Mouse (Mus musculus): Measurements from ENCODE around the gene Lclat1. TPM values are rescaled to one million over a fixed set of nuclear protein-coding genes. Genes with fewer than 3 reads are reported as not detected.

Gene Lclat1
- polyA plus RNA-seq, 1 experiment = 27.2 TPM

DNA sequence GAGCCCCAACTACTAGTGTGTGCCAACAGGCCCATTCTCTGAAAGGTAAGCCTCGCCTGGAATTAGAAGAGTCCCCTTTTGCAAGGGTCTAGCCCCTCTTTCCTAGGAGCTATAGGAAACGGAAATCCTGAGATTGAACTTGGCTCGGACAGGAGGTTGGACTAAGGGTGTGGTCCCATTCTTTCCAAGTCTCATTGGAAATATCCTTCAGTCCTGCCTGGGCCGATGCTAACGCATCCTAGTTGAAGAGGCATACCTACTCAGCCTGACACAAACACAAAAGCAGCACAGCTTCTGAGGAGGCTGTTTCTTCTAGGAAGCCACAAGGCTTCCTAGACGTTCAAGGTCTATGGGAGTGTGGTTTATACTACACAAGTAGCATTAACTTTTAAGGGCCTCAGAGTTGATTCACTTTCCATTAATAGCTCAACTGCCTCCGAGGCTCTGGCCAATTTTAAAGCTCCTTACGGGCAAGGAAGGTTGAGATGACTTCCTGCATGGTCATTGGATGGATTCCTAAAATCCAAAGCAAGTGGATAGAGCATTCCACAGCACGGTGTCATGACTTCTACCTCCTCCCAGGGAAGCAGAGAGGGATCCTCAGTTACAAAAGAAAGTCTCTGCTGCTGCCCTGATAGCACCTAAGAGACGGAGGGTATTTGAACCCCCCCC, 39.3 kb upstream of the Lclat1 start:
- Histone ChIP-seq H3K4me3 (no peak overlapping the region), H3K4me2 (ENCODE audit: low read depth) (peak overlapping the region; percentile 35), H3K79me2 (ENCODE audit: control insufficient read depth, insufficient read depth) (no peaks in the 10 kb centered on the region), H3ac (ENCODE audit: control insufficient read depth, insufficient read length) (no peak overlapping the region), H3K36me3 (ENCODE audit: control insufficient read depth, insufficient read depth) (no peaks in the 10 kb centered on the region), H3K27me3 (ENCODE audit: control insufficient read depth, insufficient read depth, insufficient read length) (no peaks in the 10 kb centered on the region)
- TF ChIP-seq MYOG (IDR thresholded peaks at IDR 0.05; ENCODE audit: control insufficient read depth in 1 of 3, insufficient read depth in 1 of 3, insufficient read length in 2 of 3, low read depth in 2 of 3) = no peak
- no peak for TF ChIP-seq MAX (IDR thresholded peaks at IDR 0.05; ENCODE audit: low read depth)
- TF ChIP-seq MYOD1 (IDR thresholded peaks at IDR 0.05; ENCODE audit: control insufficient read depth in 1 of 3, insufficient read length in 2 of 3, low read depth in 2 of 3) = no peak
- no peak for TF ChIP-seq USF1 (IDR thresholded peaks at IDR 0.05; ENCODE audit: low read depth)
- TF ChIP-seq POLR2AphosphoS2 (IDR thresholded peaks at IDR 0.05; ENCODE audit: insufficient read length, low read depth) = no peak
- TF ChIP-seq TCF3 (IDR thresholded peaks at IDR 0.05; ENCODE audit: insufficient read length, low read depth) = no peak
- no peak for TF ChIP-seq CEBPB (IDR thresholded peaks at IDR 0.05; ENCODE audit: insufficient read depth, poor library complexity, severe bottlenecking)

DNA sequence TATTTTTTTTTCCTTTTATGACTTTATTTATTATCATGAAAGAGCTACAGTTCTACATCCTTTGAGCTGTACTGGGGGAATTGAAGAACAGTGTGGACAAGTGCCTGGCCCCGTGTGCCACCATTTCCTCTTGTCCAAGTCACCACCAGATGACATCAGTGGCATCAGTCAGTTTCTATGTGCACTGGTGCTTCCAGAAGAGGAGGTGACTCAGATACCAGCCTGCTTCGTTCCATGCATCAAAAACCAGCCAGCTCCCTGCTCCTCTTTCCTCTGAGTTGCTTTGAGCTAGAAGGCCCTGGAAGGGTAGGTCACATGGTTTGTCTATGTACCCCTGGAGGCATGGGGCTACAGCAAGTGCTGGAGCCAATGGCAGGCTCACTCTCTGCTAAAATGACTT, 37.3 kb upstream of the Lclat1 start:
- no peak for TF ChIP-seq TCF3 (IDR thresholded peaks at IDR 0.05; ENCODE audit: insufficient read length, low read depth)
- TF ChIP-seq MYOD1 (IDR thresholded peaks at IDR 0.05; ENCODE audit: control insufficient read depth in 1 of 3, insufficient read length in 2 of 3, low read depth in 2 of 3) = no peak
- no peak for TF ChIP-seq CEBPB (IDR thresholded peaks at IDR 0.05; ENCODE audit: insufficient read depth, poor library complexity, severe bottlenecking)
- TF ChIP-seq MAX (IDR thresholded peaks at IDR 0.05; ENCODE audit: low read depth) = no peak
- no peak for TF ChIP-seq USF1 (IDR thresholded peaks at IDR 0.05; ENCODE audit: low read depth)
- no peak for TF ChIP-seq MYOG (IDR thresholded peaks at IDR 0.05; ENCODE audit: control insufficient read depth in 1 of 3, insufficient read depth in 1 of 3, insufficient read length in 2 of 3, low read depth in 2 of 3)
- no peak for TF ChIP-seq SRF (IDR thresholded peaks at IDR 0.05; ENCODE audit: control insufficient read depth, insufficient read length, low read depth)
- TF ChIP-seq POLR2AphosphoS2 (IDR thresholded peaks at IDR 0.05; ENCODE audit: insufficient read length, low read depth) = no peak
- no peak for TF ChIP-seq POLR2A (IDR thresholded peaks at IDR 0.05; ENCODE audit: insufficient read length, low read depth)
- TF ChIP-seq E2F4 (IDR thresholded peaks at IDR 0.05; ENCODE audit: insufficient read depth) = no peak
- no peak for TF ChIP-seq REST (IDR thresholded peaks at IDR 0.05; ENCODE audit: insufficient read depth, insufficient read length)
- TF ChIP-seq TCF12 (IDR thresholded peaks at IDR 0.05; ENCODE audit: insufficient read depth, poor library complexity, severe bottlenecking) = no peak
- Histone ChIP-seq H3K4me2 (ENCODE audit: low read depth) (no peak overlapping the region), H3K36me3 (ENCODE audit: control insufficient read depth, insufficient read depth) (no peaks in the 10 kb centered on the region), H3K79me2 (ENCODE audit: control insufficient read depth, insufficient read depth) (no peaks in the 10 kb centered on the region), H3K27me3 (ENCODE audit: control insufficient read depth, insufficient read depth, insufficient read length) (no peaks in the 10 kb centered on the region), H3ac (ENCODE audit: control insufficient read depth, insufficient read length) (no peak overlapping the region), H3K4me3 (no peak overlapping the region)

DNA sequence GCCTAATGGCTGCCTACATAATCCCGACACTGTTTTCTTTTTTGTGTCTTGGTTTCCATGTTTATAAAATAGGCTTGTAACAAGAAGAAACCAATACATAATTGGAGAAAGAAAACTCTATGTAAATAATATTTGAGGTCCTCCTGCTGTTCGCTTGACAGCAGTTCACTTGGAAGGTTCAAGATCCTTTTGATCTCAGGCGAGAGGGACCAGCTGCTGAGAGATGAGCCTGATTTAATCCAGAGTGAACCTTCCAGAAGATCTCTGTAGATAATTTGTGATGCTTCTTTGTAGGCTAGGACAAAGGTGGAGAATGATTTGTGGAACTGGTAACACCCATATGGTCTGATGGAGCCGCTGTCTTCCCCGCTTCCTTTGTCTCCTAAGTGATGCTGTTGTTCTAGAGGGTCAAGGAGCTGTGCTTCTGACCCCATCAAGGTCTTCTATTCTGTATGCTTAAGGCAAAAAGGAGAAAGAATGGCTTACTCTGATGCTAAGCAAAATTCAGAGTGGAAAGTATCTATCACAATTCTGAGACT, 36.0 kb upstream of the Lclat1 start:
- H3K79me2 ChIP-seq (ENCODE audit: control insufficient read depth, insufficient read depth) = no peaks in the 10 kb centered on the region
- H3K36me3 ChIP-seq (ENCODE audit: control insufficient read depth, insufficient read depth) = no peaks in the 10 kb centered on the region
- no peak overlapping the region for H3K4me2 ChIP-seq (ENCODE audit: low read depth)
- TF ChIP-seq TCF3 (IDR thresholded peaks at IDR 0.05; ENCODE audit: insufficient read length, low read depth) (no peak), E2F4 (IDR thresholded peaks at IDR 0.05; ENCODE audit: insufficient read depth) (no peak), MAX (IDR thresholded peaks at IDR 0.05; ENCODE audit: low read depth) (no peak), POLR2AphosphoS2 (IDR thresholded peaks at IDR 0.05; ENCODE audit: insufficient read length, low read depth) (no peak), SRF (IDR thresholded peaks at IDR 0.05; ENCODE audit: control insufficient read depth, insufficient read length, low read depth) (no peak), CEBPB (IDR thresholded peaks at IDR 0.05; ENCODE audit: insufficient read depth, poor library complexity, severe bottlenecking) (no peak), REST (IDR thresholded peaks at IDR 0.05; ENCODE audit: insufficient read depth, insufficient read length) (no peak), MYOG (IDR thresholded peaks at IDR 0.05; ENCODE audit: control insufficient read depth in 1 of 3, insufficient read depth in 1 of 3, insufficient read length in 2 of 3, low read depth in 2 of 3) (no peak), TCF12 (IDR thresholded peaks at IDR 0.05; ENCODE audit: insufficient read depth, poor library complexity, severe bottlenecking) (no peak)
- H3K4me3 ChIP-seq = no peak overlapping the region
- H3ac ChIP-seq (ENCODE audit: control insufficient read depth, insufficient read length) = no peak overlapping the region
- H3K27me3 ChIP-seq (ENCODE audit: control insufficient read depth, insufficient read depth, insufficient read length) = no peaks in the 10 kb centered on the region

DNA sequence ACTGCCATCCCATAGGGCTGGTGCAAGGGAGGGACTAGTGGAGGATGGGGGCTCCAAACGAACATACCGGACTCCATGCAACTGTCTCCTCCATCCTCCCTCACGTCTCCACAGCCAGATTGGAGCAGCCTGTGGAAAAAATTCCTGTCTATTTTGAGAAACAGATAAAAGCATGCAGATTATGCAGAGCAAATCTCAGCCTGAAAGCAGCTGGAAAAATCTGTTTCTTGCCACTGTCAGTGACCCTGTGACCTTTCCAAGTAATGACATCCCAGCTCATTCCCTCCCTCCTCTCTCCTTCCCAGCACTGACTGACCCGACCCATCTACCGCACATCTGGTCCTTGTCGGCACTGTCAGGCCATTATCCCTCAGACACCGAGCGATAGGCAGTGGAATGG, 35.5 kb upstream of the Lclat1 start:
- Histone ChIP-seq H3K36me3 (ENCODE audit: control insufficient read depth, insufficient read depth) (no peaks in the 10 kb centered on the region), H3ac (ENCODE audit: control insufficient read depth, insufficient read length) (no peak overlapping the region), H3K4me3 (no peak overlapping the region), H3K79me2 (ENCODE audit: control insufficient read depth, insufficient read depth) (no peaks in the 10 kb centered on the region), H3K4me2 (ENCODE audit: low read depth) (no peak overlapping the region), H3K27me3 (ENCODE audit: control insufficient read depth, insufficient read depth, insufficient read length) (no peaks in the 10 kb centered on the region)
- TF ChIP-seq MAX (IDR thresholded peaks at IDR 0.05; ENCODE audit: low read depth) = no peak

DNA sequence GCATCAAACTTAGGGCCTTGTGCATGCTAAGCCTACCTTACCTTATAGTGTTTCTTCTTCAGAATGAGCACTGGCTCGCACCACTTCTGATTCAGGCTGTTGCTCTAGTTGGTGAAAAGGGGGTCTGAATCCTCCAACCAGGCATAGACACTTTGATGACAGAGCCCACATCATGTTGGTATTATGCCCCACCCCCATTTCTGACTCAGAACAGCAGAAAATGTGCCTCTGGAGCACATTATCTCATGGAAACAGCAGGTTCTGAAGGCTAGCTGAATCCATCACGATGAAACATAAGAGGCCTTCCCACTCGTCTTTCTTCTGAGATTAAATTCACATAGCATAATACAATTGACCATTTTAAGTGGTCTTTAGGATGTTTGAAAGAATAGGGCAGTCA, 33.2 kb upstream of the Lclat1 start:
- Histone ChIP-seq H3K36me3 (ENCODE audit: control insufficient read depth, insufficient read depth) (no peaks in the 10 kb centered on the region), H3ac (ENCODE audit: control insufficient read depth, insufficient read length) (no peak overlapping the region), H3K27me3 (ENCODE audit: control insufficient read depth, insufficient read depth, insufficient read length) (no peaks in the 10 kb centered on the region), H3K4me3 (no peak overlapping the region), H3K79me2 (ENCODE audit: control insufficient read depth, insufficient read depth) (no peaks in the 10 kb centered on the region), H3K4me2 (ENCODE audit: low read depth) (peak overlapping the region; percentile 63)
- TF ChIP-seq TCF3 (IDR thresholded peaks at IDR 0.05; ENCODE audit: insufficient read length, low read depth) (no peak), USF1 (IDR thresholded peaks at IDR 0.05; ENCODE audit: low read depth) (no peak), MYOD1 (IDR thresholded peaks at IDR 0.05; ENCODE audit: control insufficient read depth in 1 of 3, insufficient read length in 2 of 3, low read depth in 2 of 3) (no peak)
